Mouse (Mus musculus) E14TG2a.4 (cell line): ENCODE data around the gene Olfr1256.

Experiments
- CTCF ChIP-seq: conservative IDR thresholded peaks from 2 replicates; pipeline ENCODE4 v1.5.1; 2014; ENCODE audit warnings: low read length
- NANOG ChIP-seq: IDR thresholded peaks from 2 replicates; pipeline ENCODE4 v1.6.1; 2014; ENCODE audit warnings: borderline replicate concordance, low read length, mixed read lengths

DNA sequence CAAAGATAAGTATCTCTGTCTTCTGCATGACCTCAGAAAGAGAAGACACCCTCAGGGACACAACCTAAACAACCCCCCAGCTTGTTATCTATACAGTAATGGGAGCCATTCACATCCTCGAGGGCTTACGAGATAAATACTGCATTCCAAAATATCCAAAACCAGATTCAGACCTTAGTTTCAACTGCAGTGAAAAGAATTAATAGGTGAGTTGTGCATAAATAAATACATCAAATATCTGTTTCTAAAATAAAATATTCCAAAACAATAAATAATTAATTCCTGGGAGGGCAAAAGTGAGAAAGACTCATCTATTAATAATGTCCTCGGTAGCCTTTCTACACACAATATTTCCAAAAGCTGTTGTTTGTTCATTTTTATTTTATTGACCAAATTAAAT lies 29.6 kb downstream of the Olfr1256 start, which contains the start of gene Olfr1255:
- TF ChIP-seq CTCF, result no peak
- TF ChIP-seq NANOG, result no peak
